Mouse (Mus musculus) gastrocnemius, postnatal 4 days (tissue): ENCODE results near the gene Nos1ap. TPM values are rescaled to one million over a fixed set of nuclear protein-coding genes. Genes with fewer than 3 reads are reported as not detected.

Experiments
- DNase-seq, 2 experiments: peaks; one replicate each; pipeline ENCODE4 v3.0.0; 2021 to 2022; ENCODE audit warnings: low spot score in 2 of 2, mixed read lengths in 2 of 2
- total RNA-seq, 2 experiments: library from RNA; stranded (reverse); gene quantifications; 2 replicates each; pipeline ENCODE4 v1.2.3; 2021

Nos1ap gene
- total RNA-seq, 2 experiments from 2014 or later = 4.8 to 4.9 TPM

- DNase-seq = no peak
Measured at GRCm38 (mm10) chr1:170373750-170374149, 215.9 kb downstream of the Nos1ap start.

- DNase-seq = no peak
Measured at GRCm38 (mm10) chr1:170371191-170371792, 218.4 kb downstream of the Nos1ap start.

GRCm38 (mm10) chr1:170368864-170369263 lies 220.8 kb downstream of the Nos1ap start:
- DNase-seq = no peak

- no peak for DNase-seq
Measured at GRCm38 (mm10) chr1:170366981-170367700, 222.5 kb downstream of the Nos1ap start.

GRCm38 (mm10) chr1:170363746-170364145 lies 225.9 kb downstream of the Nos1ap start:
- no peak for DNase-seq

GRCm38 (mm10) chr1:170360183-170360915 lies 229.3 kb downstream of the Nos1ap start:
- DNase-seq = no peak

- no peak for DNase-seq
Measured at GRCm38 (mm10) chr1:170353335-170353734, 236.3 kb downstream of the Nos1ap start.

- no peak for DNase-seq
Measured at GRCm38 (mm10) chr1:170351080-170351479, 238.6 kb downstream of the Nos1ap start.

- no peak for DNase-seq
Measured at GRCm38 (mm10) chr1:170346266-170346665, 243.4 kb downstream of the Nos1ap start.

- DNase-seq = no peak
Measured at GRCm38 (mm10) chr1:170343906-170344305, 245.8 kb downstream of the Nos1ap start.

GRCm38 (mm10) chr1:170343081-170343480 lies 246.6 kb downstream of the Nos1ap start:
- no peak for DNase-seq

GRCm38 (mm10) chr1:170339943-170340342 lies 249.7 kb downstream of the Nos1ap start:
- no peak for DNase-seq

GRCm38 (mm10) chr1:170332775-170333174 lies 256.9 kb downstream of the Nos1ap start:
- no peak for DNase-seq

GRCm38 (mm10) chr1:170331926-170332325 lies 257.7 kb downstream of the Nos1ap start:
- no peak for DNase-seq

- DNase-seq = no peak
Measured at GRCm38 (mm10) chr1:170325277-170325676, 264.4 kb downstream of the Nos1ap start.

- DNase-seq = no peak
Measured at GRCm38 (mm10) chr1:170324312-170324711, 265.3 kb downstream of the Nos1ap start.

GRCm38 (mm10) chr1:170323001-170323400 lies 266.7 kb downstream of the Nos1ap start:
- no peak for DNase-seq

GRCm38 (mm10) chr1:170322046-170322445 lies 267.6 kb downstream of the Nos1ap start:
- no peak for DNase-seq

GRCm38 (mm10) chr1:170311431-170311830 lies 278.2 kb downstream of the Nos1ap start:
- no peak for DNase-seq

GRCm38 (mm10) chr1:170308503-170308902 lies 281.2 kb downstream of the Nos1ap start, which contains the start of gene Spata46:
Gene Spata46, plus strand, starts transcription at chr1:170308803.
- DNase-seq = no peak

GRCm38 (mm10) chr1:170306232-170306631 lies 283.4 kb downstream of the Nos1ap start, which contains the start of gene Gm7694:
Gene Gm7694, minus strand, starts transcription at chr1:170306332.
- no peak for DNase-seq

GRCm38 (mm10) chr1:170305002-170305401 lies 284.7 kb downstream of the Nos1ap start:
- DNase-seq = no peak
